Mouse (Mus musculus) heart, adult 2 months (tissue): Measurements from ENCODE around the gene Nop9. TPM values are rescaled to one million over a fixed set of nuclear protein-coding genes. Genes with fewer than 3 reads are reported as not detected.

ENCODE experiments used
- DNase-seq, 2 experiments: peaks; one replicate each; pipeline ENCODE4 v3.0.0; 2021
- H3K27ac ChIP-seq: fragments of 200-600 bp; 2 replicates; pipeline ENCODE4 v1.8.1; 2022
- H3K27me3 ChIP-seq: fragments of 200-500 bp; 2 replicates; pipeline ENCODE4 v1.6.1; 2012; ENCODE audit warnings: mild to moderate bottlenecking, low read length, inconsistent platforms, mixed read lengths; ENCODE audit not compliant: control insufficient read depth, insufficient read depth
- H3K36me3 ChIP-seq: fragments of 200-500 bp; 2 replicates; pipeline ENCODE4 v1.6.1; 2012; ENCODE audit warnings: low read length, inconsistent platforms; ENCODE audit not compliant: control insufficient read depth, insufficient read depth
- H3K4me1 ChIP-seq: fragments of 200-500 bp; 2 replicates; pipeline ENCODE4 v1.6.1; 2011; ENCODE audit warnings: low read length; ENCODE audit not compliant: control insufficient read depth, insufficient read depth
- H3K4me3 ChIP-seq: fragments of 200-600 bp; 2 replicates; pipeline ENCODE4 v1.8.1; 2022
- H3K79me2 ChIP-seq: fragments of 200-500 bp; replicated peaks from 2 replicates; pipeline ENCODE4 v1.6.1; 2012; ENCODE audit warnings: mild to moderate bottlenecking, inconsistent platforms, low read length, moderate library complexity, mixed read lengths; ENCODE audit not compliant: control insufficient read depth, insufficient read depth
- H3K9ac ChIP-seq: fragments of 200-500 bp; 2 replicates; pipeline ENCODE4 v1.6.1; 2012; ENCODE audit warnings: low read depth, mild to moderate bottlenecking, control low read depth, inconsistent platforms, low read length, mixed read lengths
- CTCF ChIP-seq: fragments of 200-600 bp; IDR thresholded peaks from 2 replicates; pipeline ENCODE4 v1.8.1; 2022; ENCODE audit warnings: antibody characterized with exemption, mild to moderate bottlenecking, moderate library complexity
- EP300 ChIP-seq: fragments of 200-500 bp; IDR thresholded peaks from 2 replicates; pipeline ENCODE4 v1.6.1; 2011; ENCODE audit warnings: low read depth, low read length, control low read depth; ENCODE audit not compliant: insufficient read depth
- POLR2A ChIP-seq: fragments of 200-500 bp; IDR thresholded peaks from 2 replicates; pipeline ENCODE4 v1.6.1; 2011; ENCODE audit warnings: mild to moderate bottlenecking, low read depth, low read length, control low read depth; ENCODE audit not compliant: insufficient read depth
- WGBS: fragments of 180-500 bp; shearing (Covaris S2); methylation state at CpG from one replicate; pipeline ENCODE4 v1.1.7; 2018; 5-methylcytosine and 5-hydroxymethylcytosine counted together
- intact Hi-C: fragments of 180-260 bp; cut with DNase I; formaldehyde crosslinking; loops from one replicate; pipeline ENCODE4 v1.15.1; 2025
- polyA plus RNA-seq: library from polyadenylated mRNA; depleted of rRNA; stranded (reverse); fragments of >200 nt; gene quantifications from 2 replicates; pipeline ENCODE4 v1.2.3, GENCODE M21; 2012
- total RNA-seq, 2 experiments: library from RNA; stranded (reverse); gene quantifications; 2 replicates each; pipeline ENCODE4 v1.2.3; 2021

The Nop9 gene
- total and polyA plus RNA-seq, 3 experiments: 8.3 to 11.4 (median 10.1) TPM

DNA sequence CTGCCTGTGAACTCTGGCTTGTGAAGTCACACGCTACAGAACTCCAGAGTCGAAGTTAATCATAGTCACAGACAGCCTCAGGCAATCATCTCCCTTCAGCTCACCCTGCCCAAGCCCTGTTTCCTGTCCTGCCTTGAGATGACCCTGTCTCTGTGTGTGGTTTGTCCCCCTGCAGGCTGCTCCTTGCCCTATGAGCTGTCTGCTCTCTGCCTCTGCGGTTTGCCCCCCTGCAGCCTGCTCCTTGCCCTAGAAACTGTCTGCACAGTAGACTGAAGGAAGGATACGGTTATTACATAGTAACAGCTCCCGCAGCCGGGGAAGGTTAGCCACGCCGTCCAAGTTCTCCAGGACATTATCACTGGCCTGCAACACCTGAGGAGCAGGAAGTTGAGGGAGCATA is 28.6 kb upstream of the Nop9 start:
- H3K27me3 ChIP-seq: peaks cover 1% of the 10 kb centered on the region; the same call in 1 of the 2 replicates
- intact Hi-C loops: no loop called here
- no peaks in the 10 kb centered on the region for H3K79me2 ChIP-seq
- DNase-seq: no peak
- no peak overlapping the region for H3K4me3 ChIP-seq
- H3K4me1 ChIP-seq: no peaks in the 10 kb centered on the region
- H3K36me3 ChIP-seq: no peaks in the 10 kb centered on the region
- TF ChIP-seq POLR2A: no peak
- no peak overlapping the region for H3K9ac ChIP-seq
- 89% methylated on average over 8 of the region's 8 CpGs for WGBS
- no peak overlapping the region for H3K27ac ChIP-seq

DNA sequence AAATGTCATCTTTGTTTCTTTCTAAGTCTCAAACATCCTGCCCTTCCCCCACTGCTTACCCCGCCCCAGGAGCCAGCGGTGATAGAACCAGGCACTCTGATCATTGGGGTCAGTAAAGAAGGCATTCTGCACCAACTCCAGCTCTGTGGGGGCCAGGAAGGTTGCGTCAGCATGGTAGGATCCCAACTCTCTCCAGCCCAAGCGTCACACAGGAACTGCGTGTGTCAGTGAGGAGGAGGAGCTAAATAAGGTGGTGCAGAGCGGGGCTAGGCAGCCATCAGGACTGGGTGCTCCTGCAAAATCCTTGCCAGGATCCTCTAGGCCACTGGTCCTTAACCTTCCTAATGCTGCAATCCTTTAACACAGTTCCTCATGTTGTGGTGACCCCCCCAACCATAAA is 25.8 kb upstream of the Nop9 start:
- no peak for DNase-seq
- Histone ChIP-seq H3K79me2 (no peaks in the 10 kb centered on the region), H3K4me3 (no peak overlapping the region), H3K9ac (no peak overlapping the region), H3K27me3 (no peaks in the 10 kb centered on the region), H3K27ac (no peak overlapping the region), H3K36me3 (no peaks in the 10 kb centered on the region), H3K4me1 (no peaks in the 10 kb centered on the region; the same call in 1 of the 2 replicates)
- TF ChIP-seq CTCF (no peak), EP300 (no peak), POLR2A (no peak)
- WGBS: 86% methylated on average over 6 of the region's 6 CpGs
- intact Hi-C loops: loop anchor here (5.0 to 10.0 kb wide), 2 partner anchors 77 to 235 kb away; partner anchors contain the start of gene Tm9sf1

DNA sequence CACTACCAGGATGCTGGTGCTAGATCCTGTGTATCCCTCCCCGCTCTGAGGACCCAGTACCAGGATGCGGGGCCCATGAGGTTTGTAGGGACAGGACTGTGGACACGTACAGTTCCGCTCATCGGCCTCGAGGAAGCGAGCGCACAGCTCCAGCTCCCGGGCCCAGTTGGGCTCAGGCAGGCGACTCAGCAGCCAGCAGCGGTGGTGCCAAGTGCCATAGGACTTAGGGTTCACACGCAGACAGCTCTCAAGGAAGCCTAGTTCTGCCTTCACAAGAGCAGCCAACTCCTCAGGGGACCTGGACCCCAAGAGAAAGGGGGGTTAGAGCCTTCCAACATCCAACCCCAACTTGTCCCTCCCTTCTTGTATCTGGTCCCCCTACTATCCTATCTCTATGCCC is 24.8 kb upstream of the Nop9 start:
- Histone ChIP-seq H3K4me3 (no peak overlapping the region), H3K4me1 (no peaks in the 10 kb centered on the region; the same call in 1 of the 2 replicates), H3K79me2 (no peaks in the 10 kb centered on the region), H3K27ac (no peak overlapping the region), H3K36me3 (no peaks in the 10 kb centered on the region), H3K27me3 (no peaks in the 10 kb centered on the region), H3K9ac (no peak overlapping the region)
- DNase-seq: no peak
- intact Hi-C loops: loop anchor here (5.0 to 10.0 kb wide), 2 partner anchors 78 to 236 kb away; partner anchors contain the start of gene Tm9sf1
- WGBS: 94% methylated on average over 12 of the region's 12 CpGs
- TF ChIP-seq EP300: no peak
- TF ChIP-seq POLR2A: no peak
- no peak for TF ChIP-seq CTCF

DNA sequence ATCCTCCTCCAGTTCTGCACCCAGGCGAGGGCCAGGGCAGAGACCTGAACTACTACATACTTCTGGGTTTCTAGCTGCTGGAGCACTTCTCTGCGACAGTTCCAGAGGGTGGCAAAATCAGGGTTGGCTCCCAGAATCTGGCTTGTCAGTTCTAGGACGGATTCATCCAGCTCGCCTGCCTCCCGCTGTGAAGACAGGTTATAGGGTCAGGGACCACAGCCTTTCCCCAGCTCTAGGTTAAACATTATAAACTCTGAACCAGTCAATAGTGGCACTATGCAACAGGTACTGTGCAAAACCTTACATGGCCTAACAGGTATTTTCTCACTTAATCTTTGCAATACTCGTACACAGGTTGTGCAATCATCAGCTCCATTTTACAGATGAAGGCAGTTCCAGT is 24.4 kb upstream of the Nop9 start:
- Histone ChIP-seq H3K36me3 (no peaks in the 10 kb centered on the region), H3K4me1 (no peaks in the 10 kb centered on the region; the same call in 1 of the 2 replicates), H3K9ac (no peak overlapping the region), H3K4me3 (no peak overlapping the region; the same call in 1 of the 2 replicates), H3K27me3 (no peaks in the 10 kb centered on the region), H3K79me2 (no peaks in the 10 kb centered on the region), H3K27ac (no peak overlapping the region)
- no peak for DNase-seq
- intact Hi-C loops: loop anchor here (5.0 to 10.0 kb wide), 2 partner anchors 79 to 236 kb away; partner anchors contain the start of gene Tm9sf1
- TF ChIP-seq EP300 (no peak), POLR2A (no peak), CTCF (no peak)
- WGBS: 89% methylated on average over 6 of the region's 6 CpGs

DNA sequence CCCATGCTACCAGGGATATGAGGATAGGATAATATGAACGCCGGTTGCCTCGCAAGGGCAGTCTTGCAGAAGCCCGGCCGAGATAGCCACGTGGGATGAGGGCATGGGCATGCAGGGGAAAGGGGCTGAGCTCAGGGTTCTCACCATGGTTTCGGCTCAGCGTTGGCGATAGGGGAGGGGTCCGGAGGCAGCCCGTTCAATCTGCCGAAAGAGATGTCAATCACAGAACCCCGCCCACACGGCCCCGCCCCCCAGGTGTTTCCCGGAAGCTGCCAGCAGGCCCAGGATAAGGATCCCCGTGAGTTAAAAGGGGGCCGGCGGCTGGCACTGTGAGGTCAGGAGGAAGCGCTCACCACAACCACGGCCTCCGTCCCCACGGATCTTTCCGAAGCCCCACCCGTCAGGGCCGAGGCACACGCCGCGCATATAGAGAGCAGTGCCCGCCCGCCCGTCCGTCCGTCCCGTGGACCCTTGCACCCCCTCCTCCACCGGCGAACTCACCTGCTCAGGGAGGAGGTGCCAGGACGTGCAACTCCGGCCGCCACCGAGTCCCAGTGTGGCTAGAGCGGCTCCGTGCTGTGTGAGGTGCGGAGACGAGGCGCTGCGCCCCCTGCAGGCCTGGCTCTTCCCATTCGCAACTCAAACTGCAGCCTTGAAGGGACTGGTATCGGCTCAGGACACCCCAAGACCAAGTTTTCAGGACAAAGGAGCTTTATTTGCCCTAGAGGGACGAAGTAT is 23.6 kb upstream of the Nop9 start, which contains the start of gene Rabggta:
Gene Rabggta (minus strand): TSS at position 564 of the 738 bp plus-strand sequence.
- TF ChIP-seq CTCF (peak; percentile 88), POLR2A (peak; percentile 61; the same call in 1 of the 2 replicates), EP300 (0 out of 2 replicates have a peak, but pooled peaks have one; percentile 50)
- under 1% methylated on average over 50 of the region's 50 CpGs for WGBS
- H3K4me1 ChIP-seq: no peaks in the 10 kb centered on the region; the same call in 1 of the 2 replicates
- DNase-seq: peak; percentile 91 to 92
- peak within 1 kb of the TSS; percentile 81 for H3K9ac ChIP-seq
- peak within 1 kb of the TSS; percentile 90 for H3K4me3 ChIP-seq
- no peaks in the 10 kb centered on the region for H3K36me3 ChIP-seq
- H3K27ac ChIP-seq: peak within 1 kb of the TSS; percentile 84
- no peaks in the 10 kb centered on the region for H3K27me3 ChIP-seq
- no peaks in the 10 kb centered on the region for H3K79me2 ChIP-seq
- intact Hi-C loops: loop anchor here (1.0 to 10.0 kb wide), 4 partner anchors 21 to 237 kb away; partner anchors contain the start of gene Tm9sf1

DNA sequence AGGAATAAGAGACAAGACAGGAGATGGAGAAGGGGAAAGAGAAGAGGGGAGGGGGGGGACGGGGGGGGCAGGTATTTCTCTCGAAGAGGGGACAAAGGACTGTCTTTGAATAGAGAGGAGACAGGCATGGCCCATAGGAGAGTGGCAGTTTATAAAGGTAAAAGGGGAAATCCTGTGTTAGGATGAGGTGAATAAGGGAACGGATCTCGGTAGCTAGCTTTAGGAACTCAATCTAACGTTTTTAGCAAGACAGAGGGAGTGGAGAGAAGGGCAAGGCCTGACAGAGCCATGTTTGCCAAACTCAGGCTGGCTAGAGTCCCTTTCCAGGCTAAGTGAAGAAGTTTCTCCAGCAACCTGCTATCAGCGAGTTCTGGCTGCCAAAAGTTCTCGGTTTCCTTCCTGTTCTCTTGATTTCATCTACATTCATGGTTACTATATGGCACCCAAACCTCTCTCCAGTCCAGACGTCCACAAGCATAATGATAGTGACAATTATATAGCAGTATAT is 23.0 kb upstream of the Nop9 start:
- WGBS: 35% methylated on average over 8 of the region's 8 CpGs
- H3K27ac ChIP-seq: peak overlapping the region; percentile 84; the same call in 1 of the 2 replicates

More for the DNA sequence above, 23.0 kb upstream of the Nop9 start:
- Histone ChIP-seq H3K4me3 (peak overlapping the region; percentile 90; the same call in 1 of the 2 replicates), H3K79me2 (no peaks in the 10 kb centered on the region), H3K27me3 (no peaks in the 10 kb centered on the region), H3K9ac (no peak overlapping the region), H3K4me1 (no peaks in the 10 kb centered on the region; the same call in 1 of the 2 replicates), H3K36me3 (no peaks in the 10 kb centered on the region)
- no peak for DNase-seq
- TF ChIP-seq CTCF (no peak), POLR2A (no peak), EP300 (no peak)
- intact Hi-C loops: loop anchor here (1.0 to 10.0 kb wide), 4 partner anchors 21 to 238 kb away; partner anchors contain the start of gene Tm9sf1
